Mouse (Mus musculus) right cerebral cortex, postnatal 4 days (tissue): ENCODE measurements at regions not wholly inside any gene's neighbourhood (a gene's known extent, or its start where the extent isn't known, plus 50 kb on each side); places are given as distances from the start of the nearest gene placed in this dataset.

Experiments
- DNase-seq: peaks from one replicate; pipeline ENCODE4 v3.0.0-alpha.2; 2022

GRCm38 (mm10) chr2:161164320-161164719, 55.4 kb upstream of the Chd6 start:
- no peak for DNase-seq
